Mouse (Mus musculus) spleen, postnatal 36 days (tissue): ENCODE data around the gene Ttll2.
"Not testable (repeated sequence)": the region's sequence is repeated elsewhere in the genome, so short reads cannot be mapped to it uniquely, and the experiment has no call there.

Source experiments
- DNase-seq, 2 experiments: peaks; one replicate each; pipeline ENCODE4 v3.0.0; 2022; ENCODE audit warnings: low spot score in 2 of 2, mixed read lengths in 1 of 2

Ttll2 gene

GRCm38 (mm10) chr17:7360749-7361465 lies 8.4 kb upstream of the Ttll2 start:
- DNase-seq = not testable (repeated sequence)

DNA sequence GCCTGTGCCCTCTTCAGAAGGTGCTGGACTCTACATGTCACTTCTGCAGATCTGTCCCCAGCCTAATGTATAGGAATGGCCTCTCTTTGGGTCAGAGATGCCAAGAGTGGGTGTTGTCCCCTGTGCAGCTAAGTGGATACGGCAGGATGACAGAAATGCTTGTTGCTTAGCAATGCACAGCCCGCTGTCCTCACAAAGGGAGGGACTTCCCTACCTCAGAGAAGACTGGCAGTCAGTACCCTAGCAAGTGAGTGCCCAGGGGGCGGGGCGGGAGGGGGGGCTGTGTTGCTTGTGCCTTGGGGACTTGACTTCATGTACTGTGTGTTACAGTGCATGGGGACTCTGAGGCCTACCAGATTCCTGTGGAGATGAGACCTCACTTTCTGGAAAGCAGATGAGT lies 7.3 kb upstream of the Ttll2 start:
- DNase-seq = not testable (repeated sequence)

DNA sequence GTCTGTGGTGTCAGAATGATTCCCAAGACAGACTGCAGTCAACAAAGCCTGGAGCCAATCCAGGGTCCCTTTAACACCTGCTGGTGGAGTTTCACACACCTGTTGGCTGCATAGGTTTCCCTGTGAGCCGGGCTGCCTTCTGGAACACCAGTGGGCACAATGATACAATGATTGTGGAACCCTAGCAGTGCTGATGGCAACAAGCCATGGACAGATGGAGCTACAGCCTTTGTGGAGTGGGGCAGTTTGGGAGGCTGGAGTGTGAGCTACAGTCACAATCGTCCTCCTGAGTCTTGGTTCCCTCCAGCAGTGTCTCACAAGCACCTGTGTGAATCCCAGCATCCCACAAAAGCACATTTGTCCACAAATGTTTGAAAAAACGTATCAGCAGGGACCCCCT lies 3.7 kb downstream of the Ttll2 start:
- not testable (repeated sequence) for DNase-seq

DNA sequence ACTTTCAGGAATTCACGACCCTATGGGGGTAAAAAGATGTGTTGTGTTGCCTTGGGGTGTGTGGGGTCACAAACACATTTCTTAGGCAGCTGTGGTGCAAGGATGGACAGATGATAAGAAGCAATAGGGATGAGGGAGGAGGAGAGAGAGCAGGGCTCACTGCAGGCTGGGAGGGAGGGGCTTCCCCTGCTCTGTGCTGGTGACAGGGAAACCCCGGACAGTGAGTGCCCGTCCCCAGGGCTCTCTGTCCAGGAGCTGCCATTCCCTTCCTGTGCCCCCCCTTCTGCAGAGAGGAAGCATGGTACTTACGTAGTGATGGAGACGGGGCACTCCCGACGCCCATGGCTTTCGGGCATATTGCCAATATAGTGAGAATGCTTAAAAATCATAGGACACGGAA lies 15.1 kb downstream of the Ttll2 start:
- not testable (repeated sequence) for DNase-seq

DNA sequence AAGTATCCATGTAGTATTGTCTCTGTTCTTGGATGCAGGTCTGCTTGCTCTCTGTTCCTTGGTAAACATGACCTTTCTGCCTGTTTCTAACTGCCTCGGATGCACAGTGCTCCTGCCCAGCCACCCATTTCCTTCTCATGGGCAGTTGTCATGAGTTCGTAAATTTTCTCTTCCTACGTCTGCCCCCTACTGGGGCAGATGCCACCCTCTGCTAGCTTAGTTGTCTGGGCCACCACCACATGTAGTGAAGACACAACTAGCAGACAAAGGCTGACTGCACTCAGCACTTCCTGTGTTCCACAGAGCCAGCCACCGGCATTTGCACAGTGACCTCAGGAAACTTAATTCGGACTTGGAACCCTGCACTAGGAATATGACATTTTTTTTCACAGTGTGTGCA lies 19.8 kb downstream of the Ttll2 start:
- not testable (repeated sequence) for DNase-seq

- not testable (repeated sequence) for DNase-seq
Measured at GRCm38 (mm10) chr17:7326415-7326814, 26.1 kb downstream of the Ttll2 start.

DNA sequence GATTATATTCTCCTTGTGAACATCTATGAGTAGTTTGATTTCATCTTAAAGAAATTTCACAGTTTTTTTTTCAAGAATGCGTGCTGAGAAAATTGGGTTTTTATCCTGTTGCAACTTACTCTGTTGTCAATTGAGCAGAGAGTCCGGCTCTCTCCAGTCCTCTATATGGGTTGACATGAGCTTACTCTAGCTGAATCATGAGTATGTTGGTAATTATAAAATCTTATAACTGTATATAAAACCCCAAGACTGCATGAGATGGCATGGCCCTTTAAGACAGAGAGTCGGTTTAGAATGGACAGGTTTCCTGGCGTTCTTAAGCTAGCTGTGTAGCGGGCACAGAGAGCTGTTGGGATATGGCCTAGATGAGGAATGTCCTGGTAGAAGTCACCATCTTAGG lies 28.1 kb downstream of the Ttll2 start, which contains the start of gene Tcp10a:
Tcp10a (plus strand) TSS at position 301 of the 400 bp plus-strand sequence.
- DNase-seq = not testable (repeated sequence)

- not testable (repeated sequence) for DNase-seq
Measured at GRCm38 (mm10) chr17:7319789-7320188, 32.7 kb downstream of the Ttll2 start.

- peak in 1 of 2 experiments; percentile 11 for DNase-seq
Measured at GRCm38 (mm10) chr17:7315693-7316382, 36.7 kb downstream of the Ttll2 start.

DNA sequence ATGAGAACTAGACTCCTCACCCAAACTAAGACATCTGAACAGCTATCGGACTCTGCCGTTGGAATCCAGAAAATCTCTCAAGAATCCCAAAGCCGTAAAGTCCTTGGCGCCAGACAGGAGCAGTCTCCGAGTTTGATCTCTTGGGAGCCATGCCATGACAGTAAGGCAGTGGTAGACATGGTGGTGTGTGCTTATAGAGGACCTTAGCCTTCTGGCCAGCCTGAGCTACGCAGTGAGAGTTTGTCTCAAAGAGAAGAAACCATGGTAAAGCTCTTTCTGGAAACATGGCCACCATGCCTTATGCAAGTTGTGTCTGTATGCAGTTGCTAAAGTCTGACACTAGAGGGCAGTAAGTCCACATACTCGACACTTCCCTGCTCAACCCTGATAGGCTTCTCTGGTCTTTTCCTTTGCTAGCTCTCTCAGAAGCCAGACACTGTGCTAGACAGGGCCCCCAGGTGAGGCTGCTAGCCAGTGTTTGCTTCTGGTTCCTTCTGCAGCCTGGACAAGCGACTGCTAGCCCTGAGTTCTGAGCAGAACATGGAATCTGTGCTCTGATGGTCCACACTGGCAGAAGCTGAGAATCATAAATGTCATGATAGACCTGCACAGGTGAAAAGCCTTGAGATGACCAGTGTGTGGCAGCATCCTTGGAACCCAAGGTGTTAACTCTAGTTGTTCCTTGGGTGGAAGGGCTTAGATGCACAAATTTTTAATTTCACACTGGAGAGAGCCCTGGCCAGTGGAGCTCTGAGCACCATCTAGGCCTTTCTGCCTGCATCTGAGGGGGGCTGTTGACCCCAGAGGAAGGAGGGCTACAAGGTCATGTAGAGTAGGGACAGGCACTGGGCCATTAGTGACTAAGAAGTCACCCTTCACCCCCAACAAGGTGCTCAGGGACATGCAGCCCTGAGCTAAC lies 46.0 kb downstream of the Ttll2 start:
- peak in 1 of 2 experiments; percentile 12 for DNase-seq
